14 mouse cellular contexts compared by ENCODE assay signal in the genomic region with DNA sequence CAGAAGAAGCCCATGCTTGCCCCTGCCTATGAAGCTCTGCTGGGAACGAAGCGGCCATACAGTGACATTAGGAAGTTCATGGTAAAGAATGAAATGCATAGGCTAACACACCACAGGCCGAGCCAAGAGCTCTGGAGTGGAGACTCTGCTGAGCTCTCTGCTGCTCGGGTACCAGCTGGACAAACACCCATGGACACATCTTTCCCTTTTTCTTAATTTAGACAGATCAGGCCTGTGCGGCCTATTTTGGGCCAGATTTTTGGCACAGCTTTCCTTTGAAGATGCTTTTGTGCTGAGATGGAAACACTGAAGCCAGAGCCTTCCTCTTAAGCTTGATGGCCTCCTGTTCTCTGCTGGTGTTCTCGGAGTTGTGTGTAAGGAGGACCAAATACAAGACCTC.
DNase-seq lines count a peak whose midpoint lies in the region; ATAC-seq and TF ChIP-seq lines count a peak whose summit lies in the region.
"Had no signal": no experiment of that assay in that cellular context is flagged by ENCODE, and none has a peak within 500 bp of the region (broad histone marks: within the 10 kb centered on the region; RNA-seq: fewer than 3 reads in every experiment).

No protein-coding gene starts in this region.

- no peaks in the 10 kb centered on the region for H3K36me3 ChIP-seq in kidney, adult 2 months (ENCODE audit: control insufficient read depth, insufficient read depth, low read length)
- peaks cover 80% of the 10 kb centered on the region for H3K36me3 ChIP-seq in neural tube, embryonic 13.5 days
- H3K36me3 ChIP-seq in kidney, embryonic 15.5 days, result 0 out of 2 replicates have a peak, but pooled peaks cover 8% of the 10 kb centered on the region

- ATAC-seq in neural tube, embryonic 13.5 days (ENCODE audit: low read depth), result no peak
- ATAC-seq in kidney, embryonic 15.5 days (replicated peaks; ENCODE audit: low FRiP score), result no peak
- ATAC-seq: forebrain, embryonic 15.5 days had no signal

- no peaks in the 10 kb centered on the region for H3K4me1 ChIP-seq in kidney, adult 2 months (ENCODE audit: control insufficient read depth, insufficient read depth, low read length)
- H3K4me1 ChIP-seq in neural tube, embryonic 13.5 days (replicated peaks), result no peaks in the 10 kb centered on the region
- no peaks in the 10 kb centered on the region for H3K4me1 ChIP-seq in kidney, embryonic 15.5 days
- H3K4me1 ChIP-seq: forebrain, embryonic 15.5 days; hindbrain, embryonic 10.5 days; limb, embryonic 12.5 days had no signal

- H3K27me3 ChIP-seq in kidney, adult 2 months (replicated peaks; ENCODE audit: control insufficient read depth, insufficient read depth, low read length), result no peaks in the 10 kb centered on the region
- H3K27me3 ChIP-seq in neural tube, embryonic 13.5 days, result no peaks in the 10 kb centered on the region
- H3K27me3 ChIP-seq in kidney, embryonic 15.5 days, result no peaks in the 10 kb centered on the region
- H3K27me3 ChIP-seq: embryonic facial prominence, embryonic 15.5 days; forebrain, embryonic 15.5 days; limb, embryonic 12.5 days had no signal

- H3K4me2 ChIP-seq in neural tube, embryonic 13.5 days, result no peak overlapping the region
- H3K4me2 ChIP-seq in kidney, embryonic 15.5 days, result no peak overlapping the region
- H3K4me2 ChIP-seq: embryonic facial prominence, embryonic 15.5 days; forebrain, embryonic 15.5 days; limb, embryonic 12.5 days had no signal

- peak; percentile 12 for DNase-seq in kidney, postnatal 10 days
- no peak for DNase-seq in kidney, adult 2 months
- DNase-seq in brain, adult 2 months (ENCODE audit: low read depth, low spot score), result peak; percentile 86
- peak; percentile 82 for DNase-seq in cerebellum, adult 9-10 months
- DNase-seq in kidney, postnatal 4 days, result no peak
- DNase-seq: adrenal gland, adult 2 months; kidney, postnatal 25 days; thymus, adult 18-20 months had no signal

- no peak for TF ChIP-seq CTCF in kidney, adult 2 months (conservative IDR thresholded peaks at IDR 0.05; ENCODE audit: insufficient read depth, insufficient read length, low read depth, low read length)

- no peak overlapping the region for H3K27ac ChIP-seq in kidney, adult 2 months (ENCODE audit: insufficient read depth, low read depth, low read length)
- H3K27ac ChIP-seq in neural tube, embryonic 13.5 days (replicated peaks), result peak overlapping the region; percentile 24
- H3K27ac ChIP-seq in kidney, embryonic 15.5 days, result no peak overlapping the region
- H3K27ac ChIP-seq: embryonic facial prominence, embryonic 15.5 days; forebrain, embryonic 15.5 days; hindbrain, embryonic 10.5 days; limb, embryonic 12.5 days had no signal

- no peak overlapping the region for H3K4me3 ChIP-seq in kidney, adult 2 months (ENCODE audit: insufficient read depth, low read depth, low read length)
- H3K4me3 ChIP-seq in neural tube, embryonic 13.5 days, result no peak overlapping the region
- no peak overlapping the region for H3K4me3 ChIP-seq in kidney, embryonic 15.5 days (replicated peaks)
- H3K4me3 ChIP-seq: embryonic facial prominence, embryonic 15.5 days; forebrain, embryonic 15.5 days; hindbrain, embryonic 10.5 days; limb, embryonic 12.5 days had no signal

- 0 out of 2 replicates have a peak, but pooled peaks cover 3% of the 10 kb centered on the region for H3K9me3 ChIP-seq in neural tube, embryonic 13.5 days
- H3K9me3 ChIP-seq in kidney, embryonic 15.5 days (replicated peaks), result no peaks in the 10 kb centered on the region
- H3K9me3 ChIP-seq: embryonic facial prominence, embryonic 15.5 days; forebrain, embryonic 15.5 days; hindbrain, embryonic 10.5 days; limb, embryonic 12.5 days had no signal

- no peak overlapping the region for H3K9ac ChIP-seq in neural tube, embryonic 13.5 days
- no peak overlapping the region for H3K9ac ChIP-seq in kidney, embryonic 15.5 days
- H3K9ac ChIP-seq: embryonic facial prominence, embryonic 15.5 days; forebrain, embryonic 15.5 days; limb, embryonic 12.5 days had no signal

- TF ChIP-seq POLR2A in kidney, adult 2 months (IDR thresholded peaks at IDR 0.05; ENCODE audit: low read depth, low read length), result no peak

- 88% methylated on average over 6 of the region's 6 CpGs for WGBS in kidney, adult 2 months
- 85% methylated on average over 6 of the region's 6 CpGs for WGBS in neural tube, embryonic 13.5 days
- 88% methylated on average over 6 of the region's 6 CpGs for WGBS in kidney, embryonic 15.5 days

Comparison
In these comparisons a context has a peak if more than half of its experiments do, and no peak if none do; other contexts are left out.
1. DNase-seq: peak in kidney, postnatal 10 days (single experiment), brain, adult 2 months (single experiment) and cerebellum, adult 9-10 months (single experiment); none in kidney, adult 2 months (single experiment) and kidney, postnatal 4 days (0 of 2).